Mouse (Mus musculus): Measurements from ENCODE around the gene Btbd3. TPM values are rescaled to one million over a fixed set of nuclear protein-coding genes. Genes with fewer than 3 reads are reported as not detected.
A peak's percentile ranks its signal among the peaks of the same experiment; 100 is the strongest.

Gene Btbd3
- polyA plus RNA-seq (2015; fragmentation: Nextera tagmentation; extraction: Ambion mirVana): 26.0 and 33.4 TPM in 2 replicates

- Histone ChIP-seq H3K4me1 (ENCODE audit: control insufficient read depth, insufficient read depth, low read length) (peaks cover 33% of the 10 kb centered on the region), H3K4me3 (replicated peaks; ENCODE audit: low read length) (peak within 1 kb of the TSS; percentile 87), H3K9me3 (replicated peaks; ENCODE audit: control insufficient read depth, low read length) (no peaks in the 10 kb centered on the region), H3K4me2 (ENCODE audit: low read depth, low read length) (peak within 1 kb of the TSS; percentile 76), H3K27me3 (ENCODE audit: control insufficient read depth, insufficient read depth, low read length) (no peaks in the 10 kb centered on the region), H3K27ac (ENCODE audit: low read length) (peak within 1 kb of the TSS; percentile 98), H3K36me3 (ENCODE audit: control insufficient read depth, insufficient read depth, low read length) (no peaks in the 10 kb centered on the region), H3K9ac (ENCODE audit: low read length) (peak within 1 kb of the TSS; percentile 95)
- under 1% methylated on average over 39 of the region's 39 CpGs for WGBS
- ATAC-seq (ENCODE audit: insufficient read depth, low FRiP score): peak; percentile 99
Observed at GRCm38 (mm10) chr2:138256411-138256810, at the start of gene Btbd3. TSS of gene Btbd3 (plus strand) at chr2:138256565.

GRCm38 (mm10) chr2:138215561-138215960 lies 40.8 kb upstream of the Btbd3 start:
- ATAC-seq (ENCODE audit: insufficient read depth, low FRiP score): peak; percentile 75
- Histone ChIP-seq H3K36me3 (ENCODE audit: control insufficient read depth, insufficient read depth, low read length) (no peaks in the 10 kb centered on the region), H3K9me3 (replicated peaks; ENCODE audit: control insufficient read depth, low read length) (no peaks in the 10 kb centered on the region), H3K4me3 (replicated peaks; ENCODE audit: low read length) (no peak overlapping the region), H3K9ac (ENCODE audit: low read length) (no peak overlapping the region), H3K27ac (ENCODE audit: low read length) (no peak overlapping the region; the same call in 1 of the 2 replicates), H3K4me1 (ENCODE audit: control insufficient read depth, insufficient read depth, low read length) (no peaks in the 10 kb centered on the region), H3K4me2 (ENCODE audit: low read depth, low read length) (no peak overlapping the region), H3K27me3 (ENCODE audit: control insufficient read depth, insufficient read depth, low read length) (no peaks in the 10 kb centered on the region)
- WGBS: 33% methylated on average over 2 of the region's 2 CpGs

DNA sequence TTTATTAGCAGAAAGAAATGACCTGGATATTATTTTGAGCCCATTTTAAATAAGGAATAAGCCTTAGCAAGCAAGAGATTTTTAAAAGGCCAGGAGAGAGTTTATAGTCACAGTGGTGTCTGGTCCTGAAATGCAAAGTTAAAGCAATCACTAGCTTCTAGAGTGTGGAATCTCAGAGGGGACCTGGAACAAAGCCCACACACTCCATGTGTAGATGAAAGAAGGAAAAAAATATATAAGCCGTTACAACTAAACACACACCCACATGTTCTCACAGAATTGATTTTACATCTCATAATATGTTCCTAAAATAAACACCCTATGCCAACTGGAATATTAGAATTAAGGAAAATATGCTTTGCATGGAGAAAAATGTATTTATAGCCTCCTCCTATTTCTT lies 36.1 kb upstream of the Btbd3 start:
- no peak for ATAC-seq (ENCODE audit: insufficient read depth, low FRiP score)
- WGBS: 47% methylated on average over 1 of the region's 1 CpGs
- Histone ChIP-seq H3K9ac (ENCODE audit: low read length) (no peak overlapping the region), H3K4me2 (ENCODE audit: low read depth, low read length) (no peak overlapping the region), H3K36me3 (ENCODE audit: control insufficient read depth, insufficient read depth, low read length) (no peaks in the 10 kb centered on the region), H3K9me3 (replicated peaks; ENCODE audit: control insufficient read depth, low read length) (no peaks in the 10 kb centered on the region), H3K27ac (ENCODE audit: low read length) (no peak overlapping the region), H3K4me3 (replicated peaks; ENCODE audit: low read length) (no peak overlapping the region), H3K4me1 (ENCODE audit: control insufficient read depth, insufficient read depth, low read length) (no peaks in the 10 kb centered on the region), H3K27me3 (ENCODE audit: control insufficient read depth, insufficient read depth, low read length) (no peaks in the 10 kb centered on the region)

DNA sequence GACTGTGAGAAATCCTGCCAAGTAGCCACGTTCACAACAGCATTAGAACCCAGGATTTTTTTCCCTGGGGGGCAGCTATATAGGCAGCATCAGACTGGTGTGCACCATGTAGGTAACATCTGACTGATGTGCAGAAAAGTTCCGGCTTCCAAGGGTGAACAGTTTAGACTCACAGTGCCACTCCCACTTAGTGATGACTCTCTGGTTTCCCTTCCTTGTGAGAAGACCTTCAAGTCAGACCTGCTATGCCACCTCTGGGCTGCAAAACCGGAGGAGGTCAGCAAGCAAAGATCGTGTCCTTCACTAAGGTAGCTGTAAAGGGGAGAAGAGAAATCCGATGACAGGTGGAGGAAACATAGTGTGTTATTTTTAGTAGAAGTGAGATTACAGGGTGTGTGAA lies 24.1 kb upstream of the Btbd3 start:
- no peak overlapping the region for H3K9ac ChIP-seq (ENCODE audit: low read length)
- no peak overlapping the region for H3K27ac ChIP-seq (ENCODE audit: low read length)
- no peaks in the 10 kb centered on the region for H3K27me3 ChIP-seq (ENCODE audit: control insufficient read depth, insufficient read depth, low read length)
- ATAC-seq (ENCODE audit: insufficient read depth, low FRiP score): no peak
- no peaks in the 10 kb centered on the region for H3K9me3 ChIP-seq (replicated peaks; ENCODE audit: control insufficient read depth, low read length)
- no peaks in the 10 kb centered on the region for H3K36me3 ChIP-seq (ENCODE audit: control insufficient read depth, insufficient read depth, low read length)
- WGBS: 61% methylated on average over 5 of the region's 5 CpGs
- H3K4me2 ChIP-seq (ENCODE audit: low read depth, low read length): no peak overlapping the region
- H3K4me3 ChIP-seq (replicated peaks; ENCODE audit: low read length): no peak overlapping the region
- no peaks in the 10 kb centered on the region for H3K4me1 ChIP-seq (ENCODE audit: control insufficient read depth, insufficient read depth, low read length)

DNA sequence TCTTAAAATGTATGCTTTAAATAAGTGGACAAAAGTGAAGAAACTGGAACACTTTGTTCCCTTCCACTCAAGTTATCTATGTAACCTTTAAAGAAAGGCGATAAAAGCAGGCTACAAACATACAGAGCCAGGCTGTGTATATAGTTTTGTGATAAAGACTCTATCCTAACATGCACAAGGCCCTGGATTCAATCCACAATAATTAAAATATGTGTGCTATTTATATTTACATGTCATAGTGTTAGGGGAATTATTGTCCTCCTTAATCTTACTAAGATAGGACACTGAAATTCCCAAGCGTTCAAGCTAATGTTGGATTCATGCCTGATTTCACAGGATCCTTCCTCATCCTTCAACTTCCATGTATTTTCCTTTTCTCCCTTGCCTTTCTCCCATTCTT lies 20.2 kb upstream of the Btbd3 start:
- Histone ChIP-seq H3K27me3 (ENCODE audit: control insufficient read depth, insufficient read depth, low read length) (no peaks in the 10 kb centered on the region), H3K4me2 (ENCODE audit: low read depth, low read length) (no peak overlapping the region), H3K9ac (ENCODE audit: low read length) (no peak overlapping the region), H3K4me1 (ENCODE audit: control insufficient read depth, insufficient read depth, low read length) (no peaks in the 10 kb centered on the region), H3K9me3 (replicated peaks; ENCODE audit: control insufficient read depth, low read length) (no peaks in the 10 kb centered on the region), H3K36me3 (ENCODE audit: control insufficient read depth, insufficient read depth, low read length) (no peaks in the 10 kb centered on the region), H3K4me3 (replicated peaks; ENCODE audit: low read length) (no peak overlapping the region), H3K27ac (ENCODE audit: low read length) (no peak overlapping the region)
- ATAC-seq (ENCODE audit: insufficient read depth, low FRiP score): no peak
- WGBS: 54% methylated on average over 2 of the region's 2 CpGs

- ATAC-seq (ENCODE audit: insufficient read depth, low FRiP score): no peak
- Histone ChIP-seq H3K36me3 (ENCODE audit: control insufficient read depth, insufficient read depth, low read length) (no peaks in the 10 kb centered on the region), H3K9ac (ENCODE audit: low read length) (no peak overlapping the region), H3K9me3 (replicated peaks; ENCODE audit: control insufficient read depth, low read length) (no peaks in the 10 kb centered on the region), H3K4me1 (ENCODE audit: control insufficient read depth, insufficient read depth, low read length) (no peaks in the 10 kb centered on the region), H3K4me2 (ENCODE audit: low read depth, low read length) (no peak overlapping the region), H3K27me3 (ENCODE audit: control insufficient read depth, insufficient read depth, low read length) (no peaks in the 10 kb centered on the region), H3K27ac (ENCODE audit: low read length) (no peak overlapping the region), H3K4me3 (replicated peaks; ENCODE audit: low read length) (no peak overlapping the region)
- 26% methylated on average over 5 of the region's 5 CpGs for WGBS
Observed at GRCm38 (mm10) chr2:138242452-138242851, 13.9 kb upstream of the Btbd3 start.

GRCm38 (mm10) chr2:138245631-138246289 lies 10.6 kb upstream of the Btbd3 start:
- Histone ChIP-seq H3K9me3 (replicated peaks; ENCODE audit: control insufficient read depth, low read length) (no peaks in the 10 kb centered on the region), H3K4me3 (replicated peaks; ENCODE audit: low read length) (no peak overlapping the region), H3K4me1 (ENCODE audit: control insufficient read depth, insufficient read depth, low read length) (peaks cover 6% of the 10 kb centered on the region; the same call in 1 of the 2 replicates), H3K27ac (ENCODE audit: low read length) (peak overlapping the region; percentile 43; the same call in 1 of the 2 replicates), H3K4me2 (ENCODE audit: low read depth, low read length) (no peak overlapping the region), H3K27me3 (ENCODE audit: control insufficient read depth, insufficient read depth, low read length) (no peaks in the 10 kb centered on the region), H3K36me3 (ENCODE audit: control insufficient read depth, insufficient read depth, low read length) (no peaks in the 10 kb centered on the region), H3K9ac (ENCODE audit: low read length) (no peak overlapping the region)
- peak; percentile 82 for ATAC-seq (ENCODE audit: insufficient read depth, low FRiP score)
- 54% methylated on average over 2 of the region's 2 CpGs for WGBS

DNA sequence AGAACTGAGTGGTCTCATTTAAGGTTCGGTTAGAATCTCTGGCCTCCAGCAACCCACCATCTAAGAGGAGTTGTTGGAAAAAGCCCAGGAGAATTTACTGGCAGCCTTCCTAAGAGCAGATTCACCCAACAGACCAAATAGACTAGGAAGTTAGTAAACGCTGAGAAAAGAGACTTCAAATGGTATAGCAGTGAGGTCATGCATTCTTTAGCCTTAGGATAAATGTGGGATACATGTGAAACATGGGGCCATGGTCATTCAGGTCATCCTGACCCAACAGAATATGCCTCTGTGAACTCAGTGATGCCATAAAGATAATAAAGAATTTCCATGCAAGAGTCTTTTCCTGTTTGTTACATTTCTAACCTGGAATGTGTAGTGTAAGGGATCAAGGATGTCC lies 8.4 kb upstream of the Btbd3 start:
- H3K4me1 ChIP-seq (ENCODE audit: control insufficient read depth, insufficient read depth, low read length): peaks cover 6% of the 10 kb centered on the region; the same call in 1 of the 2 replicates
- ATAC-seq (ENCODE audit: insufficient read depth, low FRiP score): no peak
- no peaks in the 10 kb centered on the region for H3K36me3 ChIP-seq (ENCODE audit: control insufficient read depth, insufficient read depth, low read length)
- WGBS: 20% methylated on average over 2 of the region's 2 CpGs
- no peak overlapping the region for H3K4me3 ChIP-seq (replicated peaks; ENCODE audit: low read length)
- peak overlapping the region; percentile 11; the same call in 1 of the 2 replicates for H3K27ac ChIP-seq (ENCODE audit: low read length)
- no peaks in the 10 kb centered on the region for H3K27me3 ChIP-seq (ENCODE audit: control insufficient read depth, insufficient read depth, low read length)
- H3K4me2 ChIP-seq (ENCODE audit: low read depth, low read length): no peak overlapping the region
- no peaks in the 10 kb centered on the region for H3K9me3 ChIP-seq (replicated peaks; ENCODE audit: control insufficient read depth, low read length)
- no peak overlapping the region for H3K9ac ChIP-seq (ENCODE audit: low read length)

DNA sequence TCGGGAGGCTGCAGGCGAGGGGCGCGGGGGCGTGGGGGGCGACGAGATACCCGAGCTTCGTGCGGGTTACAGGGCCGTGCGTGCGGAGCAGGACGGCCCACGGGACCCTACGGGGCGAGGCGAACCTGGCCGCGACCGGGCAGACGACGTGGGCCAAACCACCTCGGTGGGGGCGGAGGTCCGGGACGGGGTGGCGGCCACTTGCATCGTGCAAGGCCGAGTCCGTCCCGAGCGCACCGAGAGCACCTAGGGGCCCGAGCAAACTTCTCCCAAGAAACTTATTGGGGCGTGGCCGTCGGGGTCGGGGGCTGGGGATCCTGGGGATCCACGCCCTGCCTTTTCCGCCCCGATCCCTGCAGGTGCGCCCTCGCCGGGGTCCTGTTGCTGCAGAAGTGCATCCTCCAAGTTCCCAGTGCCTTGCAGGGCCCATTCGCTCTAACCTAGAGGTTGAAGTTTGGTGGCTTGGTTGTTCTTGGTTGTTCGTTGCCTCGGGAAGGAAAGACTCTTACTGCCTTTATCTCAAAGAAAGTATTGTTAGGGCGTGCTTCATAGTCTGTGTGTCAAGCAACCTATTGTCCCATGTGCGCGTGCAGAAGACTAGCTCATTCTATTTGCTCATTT lies 596 bp downstream of the Btbd3 start:
- no peaks in the 10 kb centered on the region for H3K27me3 ChIP-seq (ENCODE audit: control insufficient read depth, insufficient read depth, low read length)
- H3K9me3 ChIP-seq (replicated peaks; ENCODE audit: control insufficient read depth, low read length): no peaks in the 10 kb centered on the region
- H3K27ac ChIP-seq (ENCODE audit: low read length): peak overlapping the region; percentile 98
- H3K4me1 ChIP-seq (ENCODE audit: control insufficient read depth, insufficient read depth, low read length): peaks cover 35% of the 10 kb centered on the region
- peak; percentile 61 for ATAC-seq (ENCODE audit: insufficient read depth, low FRiP score)
- under 1% methylated on average over 51 of the region's 51 CpGs for WGBS
- H3K4me2 ChIP-seq (ENCODE audit: low read depth, low read length): peak overlapping the region; percentile 76
- peak overlapping the region; percentile 87 for H3K4me3 ChIP-seq (replicated peaks; ENCODE audit: low read length)
- H3K36me3 ChIP-seq (ENCODE audit: control insufficient read depth, insufficient read depth, low read length): no peaks in the 10 kb centered on the region
- peak overlapping the region; percentile 95 for H3K9ac ChIP-seq (ENCODE audit: low read length)

Measured in stomach, embryonic 16.5 days (tissue).